Mouse (Mus musculus) embryonic facial prominence, embryonic 13.5 days (tissue): Measurements from ENCODE around the gene Slc4a3. TPM values are rescaled to one million over a fixed set of nuclear protein-coding genes. Genes with fewer than 3 reads are reported as not detected.
A peak's percentile ranks its signal among the peaks of the same experiment; 100 is the strongest.

Experiments used
- ATAC-seq: fragments of 200-750 bp; cut with Nextera tagmentation; 2 replicates; pipeline ENCODE4 v1.8.0; 2017; ENCODE audit warnings: low read depth; ENCODE audit not compliant: insufficient number of reproducible peaks, insufficient read depth, low FRiP score, low TSS enrichment
- H3K27ac ChIP-seq: fragments of 300-500 bp; sonication (generic); 2 replicates; pipeline ENCODE4 v1.5.1; 2015; ENCODE audit warnings: moderate library complexity, mild to moderate bottlenecking, inconsistent platforms
- H3K27me3 ChIP-seq: fragments of 300-500 bp; sonication (generic); 2 replicates; pipeline ENCODE4 v1.6.1; 2015; ENCODE audit warnings: mild to moderate bottlenecking, inconsistent platforms
- H3K36me3 ChIP-seq: fragments of 300-500 bp; sonication (generic); 2 replicates; pipeline ENCODE4 v1.6.1; 2015; ENCODE audit warnings: mild to moderate bottlenecking, inconsistent platforms
- H3K4me1 ChIP-seq: fragments of 300-500 bp; sonication (generic); 2 replicates; pipeline ENCODE4 v1.6.1; 2015; ENCODE audit warnings: inconsistent platforms
- H3K4me2 ChIP-seq: fragments of 300-500 bp; sonication (generic); 2 replicates; pipeline ENCODE4 v1.6.1; 2015; ENCODE audit warnings: moderate library complexity, mild to moderate bottlenecking, inconsistent platforms
- H3K4me3 ChIP-seq: fragments of 300-500 bp; sonication (generic); 2 replicates; pipeline ENCODE4 v1.5.1; 2015; ENCODE audit warnings: mild to moderate bottlenecking, inconsistent platforms
- H3K9ac ChIP-seq: fragments of 300-500 bp; sonication (generic); 2 replicates; pipeline ENCODE4 v1.6.1; 2015; ENCODE audit warnings: mild to moderate bottlenecking, inconsistent platforms
- H3K9me3 ChIP-seq: fragments of 300-500 bp; sonication (generic); 2 replicates; pipeline ENCODE4 v1.6.1; 2016; ENCODE audit warnings: inconsistent platforms
- WGBS: fragments of 180-500 bp; shearing (Covaris S2); methylation state at CpG from one replicate; pipeline ENCODE4 v1.1.7; 2015; ENCODE audit warnings: mixed read lengths; 5-methylcytosine and 5-hydroxymethylcytosine counted together
- polyA plus RNA-seq: library from polyadenylated mRNA; unstranded; fragments of >200 nt; fragmentation: Nextera tagmentation; extraction: Ambion mirVana; gene quantifications from 2 replicates; pipeline ENCODE4 v1.2.1, GENCODE M21; 2015

Gene Slc4a3
- polyA plus RNA-seq, 1 experiment from 2014 or later: 27.0 TPM

DNA sequence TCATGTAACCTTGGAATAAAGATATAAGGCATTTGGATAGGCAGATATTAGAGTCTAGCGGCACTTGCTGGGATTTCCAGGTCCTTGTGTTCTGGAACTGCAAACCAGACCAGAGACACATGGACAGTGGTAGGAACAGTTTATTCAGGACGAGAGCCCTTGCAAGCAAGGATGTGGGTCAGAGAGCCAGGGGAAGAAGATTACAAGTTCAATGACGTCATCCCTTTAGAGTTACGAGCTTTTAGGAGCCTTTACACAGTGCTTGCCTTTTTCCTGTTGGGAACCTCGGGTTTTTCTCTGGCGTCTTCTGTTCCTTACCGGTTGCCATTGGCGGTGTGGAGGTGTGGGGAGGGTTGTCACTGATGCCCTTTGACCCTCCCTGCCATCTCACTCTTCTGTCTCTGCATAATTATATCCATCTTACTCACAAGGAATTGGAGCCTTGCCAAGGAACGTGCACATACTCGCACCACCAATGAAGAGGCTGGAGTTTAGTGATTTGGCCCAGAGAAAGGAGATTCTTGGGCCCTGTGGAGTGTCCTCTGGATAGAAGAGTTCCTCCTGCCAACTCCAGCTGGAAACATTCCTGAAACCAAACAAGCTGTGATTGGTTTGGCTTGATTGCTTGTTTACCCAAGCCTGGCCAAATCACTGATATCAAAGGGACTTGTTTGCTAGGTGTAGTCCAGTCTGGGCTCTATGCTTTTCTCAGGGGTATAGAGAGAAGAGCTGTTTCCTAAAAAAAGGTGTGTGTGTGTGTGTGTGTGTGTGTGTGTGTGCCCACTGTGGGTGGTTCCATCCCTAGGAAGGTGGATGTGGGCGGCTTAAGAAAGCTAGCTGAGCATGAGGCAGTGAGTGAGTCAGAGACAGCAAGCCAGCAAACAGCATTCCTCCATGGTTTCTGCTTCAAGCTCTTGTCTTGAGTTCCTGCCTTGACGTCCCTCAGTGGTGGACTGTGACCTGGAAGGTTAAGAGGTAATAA is 42.0 kb downstream of the Slc4a3 start:
- H3K27ac ChIP-seq: peak overlapping the region; percentile 16; the same call in 1 of the 2 replicates

DNA sequence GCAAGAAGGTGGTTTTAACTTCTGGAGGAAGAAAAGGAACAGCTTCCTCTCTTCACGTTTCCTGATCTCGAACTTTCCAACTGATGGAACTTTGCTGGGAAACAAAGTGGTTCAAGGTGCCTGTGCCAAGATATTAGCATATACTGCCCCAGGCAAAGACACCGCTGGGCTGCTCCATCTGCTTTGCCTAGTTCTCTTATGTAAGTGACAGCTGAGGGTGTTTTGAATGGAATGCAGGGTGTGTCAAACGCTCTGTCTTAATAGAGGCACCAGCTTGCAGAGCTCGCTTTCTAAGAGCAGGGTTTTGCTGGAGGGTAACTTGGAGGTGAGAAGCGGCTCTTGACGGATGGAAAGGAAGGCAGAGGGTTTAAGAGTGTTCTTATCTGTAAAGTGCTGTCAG is 42.8 kb downstream of the Slc4a3 start:
- Histone ChIP-seq H3K27ac (peak overlapping the region; percentile 16; the same call in 1 of the 2 replicates), H3K9me3 (no peaks in the 10 kb centered on the region), H3K27me3 (no peaks in the 10 kb centered on the region), H3K4me3 (no peak overlapping the region), H3K4me1 (peaks cover 23% of the 10 kb centered on the region), H3K9ac (no peak overlapping the region), H3K36me3 (no peaks in the 10 kb centered on the region), H3K4me2 (no peak overlapping the region)
- 9% methylated on average over 7 of the region's 7 CpGs for WGBS
- peak; percentile 64; the same call in 1 of the 2 replicates for ATAC-seq

More for the DNA sequence above, 42.0 kb downstream of the Slc4a3 start:
- 71% methylated on average over 12 of the region's 12 CpGs for WGBS
- Histone ChIP-seq H3K9ac (no peak overlapping the region), H3K4me2 (no peak overlapping the region), H3K9me3 (no peaks in the 10 kb centered on the region), H3K4me1 (peaks cover 23% of the 10 kb centered on the region), H3K27me3 (no peaks in the 10 kb centered on the region), H3K36me3 (no peaks in the 10 kb centered on the region), H3K4me3 (no peak overlapping the region)
- no peak for ATAC-seq

DNA sequence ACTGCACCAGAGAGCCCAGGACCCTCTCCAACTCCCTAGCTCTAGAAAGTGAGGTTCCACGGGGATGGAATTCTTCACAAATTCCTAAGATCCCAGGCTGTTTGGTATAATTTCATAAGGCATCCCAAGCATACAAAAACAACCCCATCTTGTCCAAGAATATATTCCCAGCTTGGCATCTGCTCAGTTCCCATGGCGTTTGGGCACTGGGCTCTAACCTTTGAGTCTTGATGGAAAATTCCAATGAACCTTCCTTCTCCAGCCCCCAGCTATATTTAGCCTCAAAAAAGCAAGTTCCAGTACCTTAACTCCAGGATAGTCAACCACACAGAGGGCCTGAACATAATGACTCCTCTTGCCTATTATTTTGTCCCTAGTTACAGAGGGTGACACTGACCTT is 43.9 kb downstream of the Slc4a3 start:
- no peak for ATAC-seq
- Histone ChIP-seq H3K4me1 (peaks cover 23% of the 10 kb centered on the region), H3K27ac (no peak overlapping the region), H3K4me3 (no peak overlapping the region), H3K9ac (no peak overlapping the region), H3K36me3 (no peaks in the 10 kb centered on the region), H3K27me3 (no peaks in the 10 kb centered on the region), H3K4me2 (no peak overlapping the region), H3K9me3 (no peaks in the 10 kb centered on the region)
- WGBS: 77% methylated on average over 2 of the region's 2 CpGs

DNA sequence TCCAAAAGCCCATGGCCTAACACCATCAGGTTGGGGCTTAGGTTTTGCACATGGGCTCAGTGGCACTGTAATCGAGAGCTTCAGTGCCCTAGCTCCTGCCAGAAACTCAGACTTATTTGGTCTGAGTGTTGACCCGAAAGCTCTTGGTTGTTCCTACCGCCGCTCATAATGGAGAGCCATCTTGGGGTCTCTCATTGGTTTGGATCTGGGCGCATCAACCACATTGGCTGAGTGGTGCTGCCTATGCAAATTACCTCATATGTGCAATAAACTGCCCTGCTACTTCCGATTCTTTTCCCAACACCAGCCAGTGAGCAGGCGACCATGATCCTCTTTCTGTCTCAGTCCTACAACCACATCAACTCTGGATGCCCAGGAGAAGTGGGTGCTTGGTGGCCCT is 47.9 kb downstream of the Slc4a3 start:
- Histone ChIP-seq H3K27ac (no peak overlapping the region), H3K4me2 (no peak overlapping the region), H3K27me3 (0 out of 2 replicates have a peak, but pooled peaks cover 3% of the 10 kb centered on the region), H3K4me1 (peaks cover 12% of the 10 kb centered on the region), H3K9me3 (no peaks in the 10 kb centered on the region), H3K4me3 (no peak overlapping the region), H3K36me3 (no peaks in the 10 kb centered on the region), H3K9ac (no peak overlapping the region)
- no peak for ATAC-seq
- 90% methylated on average over 7 of the region's 7 CpGs for WGBS

DNA sequence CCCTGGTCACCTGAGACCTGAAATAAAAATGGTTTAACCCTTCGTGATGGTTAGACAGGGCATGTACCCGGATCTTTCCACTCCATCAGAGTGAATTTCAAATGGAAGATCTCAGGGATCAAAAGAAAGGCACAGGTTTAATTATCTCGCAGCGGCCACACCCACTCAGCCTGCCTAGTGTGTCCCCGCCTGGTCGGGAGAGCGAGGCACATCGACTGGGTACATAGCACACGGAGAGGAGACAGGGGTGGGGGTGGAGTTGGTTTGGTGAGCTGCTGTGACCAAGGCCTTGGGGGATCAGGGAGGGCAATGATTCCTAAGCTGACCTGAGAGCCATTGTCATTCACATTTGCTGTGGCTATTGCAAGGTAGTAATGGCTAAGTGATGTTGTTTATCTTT is 48.8 kb downstream of the Slc4a3 start:
- 43% methylated on average over 9 of the region's 9 CpGs for WGBS
- no peak overlapping the region for H3K27ac ChIP-seq
- no peaks in the 10 kb centered on the region for H3K9me3 ChIP-seq
- ATAC-seq: peak; percentile 52; the same call in 1 of the 2 replicates
- H3K36me3 ChIP-seq: no peaks in the 10 kb centered on the region
- peaks cover 3% of the 10 kb centered on the region for H3K4me1 ChIP-seq
- H3K9ac ChIP-seq: no peak overlapping the region
- H3K4me2 ChIP-seq: no peak overlapping the region
- no peak overlapping the region for H3K4me3 ChIP-seq
- H3K27me3 ChIP-seq: 0 out of 2 replicates have a peak, but pooled peaks cover 3% of the 10 kb centered on the region

DNA sequence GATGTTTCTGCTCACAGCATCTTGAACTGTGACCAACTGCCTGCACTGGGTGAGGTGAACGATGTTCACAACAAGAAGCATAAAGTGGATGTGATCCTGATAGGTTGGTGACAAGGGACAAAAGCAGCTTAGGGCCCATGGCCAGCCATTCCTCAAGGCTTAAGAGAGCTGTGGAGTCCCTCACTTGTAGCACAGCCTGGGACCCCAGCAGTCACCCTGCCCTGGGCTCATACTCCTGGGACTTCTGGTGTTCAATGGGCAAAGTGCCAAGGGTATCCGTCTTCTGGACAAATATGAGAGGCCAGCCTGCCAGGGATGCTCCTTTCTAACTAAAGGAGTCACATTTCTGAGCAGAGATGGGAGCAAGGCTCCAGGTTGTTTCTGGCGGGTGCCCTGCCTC is 49.9 kb downstream of the Slc4a3 start:
- no peak overlapping the region for H3K4me3 ChIP-seq
- no peak overlapping the region for H3K4me2 ChIP-seq
- 78% methylated on average over 3 of the region's 3 CpGs for WGBS
- no peaks in the 10 kb centered on the region for H3K4me1 ChIP-seq
- H3K36me3 ChIP-seq: no peaks in the 10 kb centered on the region
- H3K27me3 ChIP-seq: peaks cover 3% of the 10 kb centered on the region; the same call in 1 of the 2 replicates
- no peaks in the 10 kb centered on the region for H3K9me3 ChIP-seq
- H3K9ac ChIP-seq: no peak overlapping the region
- ATAC-seq: no peak
- H3K27ac ChIP-seq: no peak overlapping the region

DNA sequence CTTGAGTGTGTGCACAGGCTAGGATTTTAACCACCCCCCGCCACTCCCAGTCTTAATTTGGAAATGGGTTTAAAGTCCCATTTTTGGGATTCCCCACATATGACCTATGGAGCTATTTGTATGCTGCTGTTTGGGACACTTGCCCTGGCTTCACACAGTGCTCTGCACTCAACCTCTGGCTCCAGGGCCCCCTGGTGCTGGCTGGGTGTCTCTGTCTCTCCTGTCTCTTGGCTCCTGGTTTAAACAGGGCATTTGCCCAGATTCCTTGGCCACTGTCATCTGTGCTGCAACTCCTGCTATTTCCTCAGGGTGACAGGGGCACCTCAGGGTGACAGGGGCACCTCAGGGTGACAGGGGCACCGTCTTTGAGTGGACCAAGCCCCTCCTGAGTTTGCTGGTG is 50.8 kb downstream of the Slc4a3 start:
- Histone ChIP-seq H3K9ac (no peak overlapping the region), H3K9me3 (no peaks in the 10 kb centered on the region), H3K4me1 (no peaks in the 10 kb centered on the region), H3K27me3 (peaks cover 3% of the 10 kb centered on the region; the same call in 1 of the 2 replicates), H3K27ac (no peak overlapping the region), H3K36me3 (no peaks in the 10 kb centered on the region), H3K4me3 (no peak overlapping the region), H3K4me2 (no peak overlapping the region)
- 100% methylated on average over 2 of the region's 2 CpGs for WGBS
- no peak for ATAC-seq

DNA sequence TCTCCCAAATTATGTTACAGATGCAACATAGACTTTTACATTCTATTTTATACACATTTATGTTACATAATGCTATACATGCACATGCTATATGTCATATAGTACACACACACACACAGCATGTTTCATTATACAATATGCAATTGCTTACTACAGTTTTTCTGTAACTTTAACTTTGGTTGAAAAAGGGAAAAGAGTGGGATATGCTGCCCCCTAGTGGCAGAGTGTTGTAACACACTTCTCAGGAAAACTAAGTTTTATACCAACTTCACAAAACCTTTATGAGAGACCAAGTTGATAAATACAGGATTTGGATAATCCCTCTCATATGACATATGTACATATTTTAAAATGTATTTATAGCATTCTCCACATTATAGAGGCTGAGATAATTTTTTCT is 51.6 kb downstream of the Slc4a3 start:
- ATAC-seq: no peak
- H3K9ac ChIP-seq: no peak overlapping the region
- H3K4me1 ChIP-seq: no peaks in the 10 kb centered on the region
- H3K27me3 ChIP-seq: peaks cover 3% of the 10 kb centered on the region; the same call in 1 of the 2 replicates
- no peak overlapping the region for H3K4me2 ChIP-seq
- no peak overlapping the region for H3K27ac ChIP-seq
- H3K9me3 ChIP-seq: no peaks in the 10 kb centered on the region
- no peak overlapping the region for H3K4me3 ChIP-seq
- H3K36me3 ChIP-seq: no peaks in the 10 kb centered on the region

DNA sequence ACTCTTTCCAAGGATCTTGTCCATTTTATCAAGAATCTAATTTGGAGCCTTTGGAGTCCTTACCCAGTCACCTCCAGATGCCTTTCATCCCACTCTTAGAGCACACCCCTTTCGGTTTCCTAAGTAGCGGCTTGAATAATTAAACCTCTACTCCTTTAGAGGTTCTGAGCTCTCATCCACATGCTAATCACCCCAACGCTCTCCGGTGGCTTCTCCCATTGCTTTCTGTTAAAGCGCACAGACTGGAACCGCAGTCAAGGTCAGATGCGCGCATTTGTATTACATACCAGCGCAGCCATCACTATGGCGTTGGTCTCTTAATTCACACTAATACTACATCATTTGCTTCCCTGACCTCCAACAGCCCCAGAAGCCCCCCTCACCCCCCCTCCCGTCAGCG is 55.7 kb downstream of the Slc4a3 start:
- peaks cover 4% of the 10 kb centered on the region; the same call in 1 of the 2 replicates for H3K4me1 ChIP-seq
- H3K27ac ChIP-seq: no peak overlapping the region
- no peaks in the 10 kb centered on the region for H3K36me3 ChIP-seq
- H3K9me3 ChIP-seq: no peaks in the 10 kb centered on the region
- H3K4me2 ChIP-seq: no peak overlapping the region
- H3K27me3 ChIP-seq: peaks cover 3% of the 10 kb centered on the region; the same call in 1 of the 2 replicates
- no peak overlapping the region for H3K4me3 ChIP-seq
- WGBS: 18% methylated on average over 12 of the region's 12 CpGs
- ATAC-seq: no peak
- H3K9ac ChIP-seq: no peak overlapping the region

DNA sequence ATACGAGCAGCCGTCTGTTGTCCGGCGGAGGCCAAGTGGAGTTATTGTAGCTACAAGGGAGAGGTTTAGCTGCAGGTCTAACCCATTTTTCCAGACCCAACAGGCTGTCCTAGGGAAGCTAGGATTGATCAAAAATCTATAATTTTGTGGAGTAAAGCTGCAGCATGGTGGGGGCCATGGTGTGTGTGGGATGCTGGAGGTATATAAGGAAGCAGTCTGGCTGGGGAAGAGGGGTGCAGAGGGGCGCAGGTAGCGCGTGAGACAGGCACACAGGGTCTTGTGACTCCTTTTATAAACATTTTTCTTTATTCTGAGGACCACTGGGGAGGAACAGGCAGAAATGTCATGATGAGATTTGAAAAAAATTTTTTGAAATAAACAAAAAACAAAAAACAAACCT is 57.5 kb downstream of the Slc4a3 start:
- no peaks in the 10 kb centered on the region for H3K36me3 ChIP-seq
- H3K4me1 ChIP-seq: peaks cover 5% of the 10 kb centered on the region
- no peak overlapping the region for H3K9ac ChIP-seq
- no peak overlapping the region for H3K4me3 ChIP-seq
- no peaks in the 10 kb centered on the region for H3K9me3 ChIP-seq
- no peak overlapping the region for H3K4me2 ChIP-seq
- no peak for ATAC-seq
- peaks cover 3% of the 10 kb centered on the region; the same call in 1 of the 2 replicates for H3K27me3 ChIP-seq
- 78% methylated on average over 7 of the region's 7 CpGs for whole genome bisulfite sequencing
- H3K27ac ChIP-seq: no peak overlapping the region

DNA sequence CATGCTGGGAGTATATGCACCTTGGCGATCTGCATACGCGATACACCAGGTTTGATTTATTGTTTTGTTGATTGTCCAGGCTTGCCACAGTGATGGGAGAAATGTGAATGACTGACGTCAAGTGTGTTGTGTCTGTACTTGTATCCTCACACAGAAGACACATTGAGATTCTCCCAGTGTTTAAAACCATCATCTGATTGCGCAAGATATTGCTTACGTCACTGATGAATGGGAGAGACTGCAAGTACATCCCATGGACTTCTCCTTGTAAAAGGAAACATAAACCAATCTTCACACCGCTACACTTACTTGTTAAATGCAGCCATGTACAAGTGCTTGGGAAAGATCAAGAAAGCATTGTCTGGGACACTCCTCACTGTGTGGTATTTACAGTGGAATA is 62.2 kb downstream of the Slc4a3 start:
- ATAC-seq: no peak
- WGBS: 93% methylated on average over 7 of the region's 7 CpGs

More for the DNA sequence above, 62.2 kb downstream of the Slc4a3 start:
- H3K9me3 ChIP-seq: no peaks in the 10 kb centered on the region
- no peak overlapping the region for H3K9ac ChIP-seq
- H3K4me1 ChIP-seq: peaks cover 25% of the 10 kb centered on the region
- H3K4me3 ChIP-seq: no peak overlapping the region
- no peak overlapping the region for H3K27ac ChIP-seq
- no peaks in the 10 kb centered on the region for H3K36me3 ChIP-seq
- no peaks in the 10 kb centered on the region for H3K27me3 ChIP-seq
- H3K4me2 ChIP-seq: no peak overlapping the region
